Mouse (Mus musculus): ENCODE results near the gene Arhgef6. TPM values are rescaled to one million over a fixed set of nuclear protein-coding genes. Genes with fewer than 3 reads are reported as not detected.

The Arhgef6 gene
- polyA plus RNA-seq (2014; fragmentation: Illumina TruSeq; extraction: RNeasy Lipid Tissue Mini Kit (QIAGEN cat#74804); ENCODE audit: low read depth, low replicate concordance) = 66.1 TPM

DNA sequence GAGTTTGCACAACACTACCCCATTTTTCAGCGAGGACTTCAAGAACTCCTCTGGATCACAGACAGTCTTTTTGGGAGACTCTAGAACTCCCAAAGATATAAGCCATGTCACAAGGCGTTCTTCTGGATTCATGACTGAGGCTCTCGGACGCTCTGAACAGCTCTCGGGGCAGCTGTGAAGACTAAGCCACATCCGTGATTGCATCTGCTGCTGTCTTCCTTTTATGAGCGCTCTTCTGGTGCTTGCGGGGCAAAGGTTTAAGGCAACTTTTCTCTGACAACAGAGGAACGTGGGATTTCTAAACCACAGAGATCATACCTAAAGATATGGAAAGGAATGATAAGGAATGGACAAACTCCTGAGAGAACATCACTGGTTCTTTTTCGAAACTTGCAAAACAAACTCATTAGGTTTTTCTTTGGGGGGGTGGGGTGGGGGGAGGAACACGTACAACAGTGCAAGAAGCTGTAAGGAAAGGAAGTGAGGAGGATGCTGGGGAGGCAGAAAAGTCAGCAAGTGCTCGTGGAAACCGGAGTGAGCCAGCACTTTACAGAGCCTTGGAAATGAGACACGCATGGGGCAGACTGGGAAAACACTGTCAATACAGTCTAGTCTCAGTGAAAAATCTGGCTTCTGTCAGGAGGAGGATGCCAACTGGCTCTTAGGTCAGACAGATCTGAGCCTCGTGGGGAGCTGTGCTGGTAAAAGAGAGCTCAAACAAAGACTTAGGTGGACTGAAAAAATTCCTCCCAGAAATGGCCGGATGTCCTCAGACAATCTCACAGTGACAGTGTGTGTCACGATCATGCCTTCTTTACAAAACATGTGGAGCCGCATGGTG is at the start of gene Arhgef6:
Gene Arhgef6, minus strand, starts transcription at position 359 of the 841 bp plus-strand sequence.

DNA sequence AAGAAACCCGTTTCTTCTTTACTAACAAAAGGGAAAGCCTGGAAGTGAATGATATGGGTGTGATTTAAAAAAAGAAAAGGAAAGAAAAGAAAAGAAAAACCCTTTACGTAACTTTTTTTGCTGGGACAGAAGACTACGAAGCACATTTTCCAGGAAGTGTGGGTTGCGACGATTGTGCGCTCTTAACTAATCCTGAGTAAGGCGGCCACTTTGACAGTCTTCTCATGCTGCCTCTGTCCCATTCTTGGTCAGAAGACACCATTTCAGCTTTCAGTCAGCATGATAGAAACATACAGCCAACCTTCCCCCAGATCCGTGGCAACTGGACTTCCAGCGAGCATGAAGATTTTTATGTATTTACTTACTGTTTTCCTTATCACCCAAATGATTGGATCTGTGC is 126.7 kb downstream of the Arhgef6 start, which contains the start of gene Cd40lg:
Gene Cd40lg, plus strand, starts transcription at position 268 of the 400 bp plus-strand sequence.

Other genes with a start within 250 kb of the Arhgef6 start
- not detected for gene Cd40lg, start 126.6 kb downstream of the Arhgef6 start, polyA plus RNA-seq (2014; fragmentation: Illumina TruSeq; extraction: RNeasy Lipid Tissue Mini Kit (QIAGEN cat#74804); ENCODE audit: low read depth, low replicate concordance)
- 49.7 TPM for gene Rbmx, start 54.3 kb upstream of the Arhgef6 start, polyA plus RNA-seq (2014; fragmentation: Illumina TruSeq; extraction: RNeasy Lipid Tissue Mini Kit (QIAGEN cat#74804); ENCODE audit: low read depth, low replicate concordance)
- not detected for gene Gm364, start 70.4 kb upstream of the Arhgef6 start, polyA plus RNA-seq (2014; fragmentation: Illumina TruSeq; extraction: RNeasy Lipid Tissue Mini Kit (QIAGEN cat#74804); ENCODE audit: low read depth, low replicate concordance)
- not detected for gene Gpr101, start 165.0 kb upstream of the Arhgef6 start, polyA plus RNA-seq (2014; fragmentation: Illumina TruSeq; extraction: RNeasy Lipid Tissue Mini Kit (QIAGEN cat#74804); ENCODE audit: low read depth, low replicate concordance)